Mouse (Mus musculus): Measurements from ENCODE around the gene Ift57.

The Ift57 gene

GRCm38 (mm10) chr16:49698620-49699525 is at the start of gene Ift57:
Gene Ift57 (plus strand): TSS chr16:49699233.
- peak; percentile 89 for DNase-seq (ENCODE audit: low spot score)

DNA sequence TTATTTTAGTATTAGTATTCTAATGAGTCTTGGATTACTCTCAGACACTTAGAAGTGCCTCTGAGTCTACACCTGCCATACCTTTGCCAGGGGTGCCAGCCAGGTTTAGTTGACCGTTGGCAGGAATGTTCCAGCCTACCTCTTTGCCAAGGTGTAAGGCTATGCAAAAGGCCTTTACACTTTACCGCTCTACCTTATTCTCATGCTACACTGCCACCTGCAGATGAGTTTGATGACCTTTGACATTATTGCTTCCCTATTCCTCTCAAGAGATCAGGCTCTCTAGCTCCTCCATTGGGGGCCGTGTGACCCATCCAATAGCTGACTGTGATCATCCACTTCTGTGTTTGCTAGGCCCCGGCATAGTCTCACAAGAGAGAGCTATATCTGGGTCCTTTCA is 41.9 kb upstream of the Ift57 start:
- DNase-seq (ENCODE audit: low spot score), result no peak

GRCm38 (mm10) chr16:49658029-49658428 is 41.0 kb upstream of the Ift57 start:
- no peak for DNase-seq (ENCODE audit: low spot score)

DNA sequence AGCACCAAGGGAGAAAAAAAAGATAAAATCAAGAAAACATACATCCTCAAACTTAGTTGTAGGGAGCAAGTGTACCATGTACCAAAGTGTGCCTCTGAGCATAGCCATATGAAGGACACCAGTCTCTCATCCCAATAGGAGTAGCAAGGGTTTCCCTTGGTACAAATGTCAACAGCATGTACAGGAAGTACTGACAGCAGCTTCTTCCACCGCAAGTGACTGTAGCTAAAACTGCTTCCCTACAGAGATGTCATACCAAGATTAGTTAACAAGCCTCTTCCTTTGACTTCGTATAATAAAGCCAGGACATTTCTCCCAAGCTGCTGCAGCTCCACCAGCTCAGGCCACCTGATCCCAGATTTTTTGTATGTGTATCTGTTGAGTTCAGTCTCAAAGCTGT is 39.9 kb upstream of the Ift57 start:
- no peak for DNase-seq (ENCODE audit: low spot score)

GRCm38 (mm10) chr16:49660111-49660510 is 38.9 kb upstream of the Ift57 start:
- DNase-seq (ENCODE audit: low spot score), result no peak

DNA sequence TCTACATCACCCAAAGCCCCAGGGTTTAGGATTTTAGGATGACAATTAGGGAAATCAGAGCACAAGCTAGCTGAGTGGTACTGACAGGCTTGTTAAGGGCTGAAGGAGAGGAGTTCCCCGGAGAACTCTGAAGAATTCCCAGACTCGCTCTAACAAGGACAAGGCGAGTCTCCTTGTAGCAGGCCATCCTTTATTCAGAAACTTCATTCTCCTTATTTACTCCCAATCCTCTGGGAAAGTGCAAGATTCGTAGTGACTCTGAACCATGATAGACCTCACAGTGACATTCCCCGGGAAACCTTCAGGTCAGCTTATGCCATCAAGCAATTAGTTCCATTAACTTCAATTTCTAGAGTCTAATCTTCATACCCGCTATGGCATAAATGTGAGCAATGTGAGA is 36.8 kb upstream of the Ift57 start:
- DNase-seq (ENCODE audit: low spot score), result no peak

GRCm38 (mm10) chr16:49664677-49665076 is 34.4 kb upstream of the Ift57 start:
- no peak for DNase-seq (ENCODE audit: low spot score)

GRCm38 (mm10) chr16:49679666-49680065 is 19.4 kb upstream of the Ift57 start:
- DNase-seq (ENCODE audit: low spot score), result no peak

DNA sequence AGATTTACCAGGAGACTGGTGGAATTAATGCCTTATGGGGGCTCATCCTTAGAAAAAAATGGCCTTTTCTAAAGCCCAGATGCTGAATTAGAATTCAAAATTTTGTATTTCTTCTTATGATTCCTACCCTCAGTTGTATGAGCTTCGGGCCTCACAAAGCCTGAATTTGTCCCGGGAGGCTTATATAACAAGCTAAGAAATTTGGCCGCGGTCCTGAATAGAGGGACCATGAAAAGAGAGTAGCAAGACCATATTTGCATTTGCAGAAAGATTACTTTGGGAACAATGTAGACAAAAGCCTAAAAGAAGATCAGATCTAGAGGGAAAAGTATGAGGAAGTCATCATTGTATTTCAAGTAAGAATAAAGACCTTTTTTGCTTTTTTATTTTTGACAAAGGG is 14.1 kb upstream of the Ift57 start:
- DNase-seq (ENCODE audit: low spot score), result no peak

DNA sequence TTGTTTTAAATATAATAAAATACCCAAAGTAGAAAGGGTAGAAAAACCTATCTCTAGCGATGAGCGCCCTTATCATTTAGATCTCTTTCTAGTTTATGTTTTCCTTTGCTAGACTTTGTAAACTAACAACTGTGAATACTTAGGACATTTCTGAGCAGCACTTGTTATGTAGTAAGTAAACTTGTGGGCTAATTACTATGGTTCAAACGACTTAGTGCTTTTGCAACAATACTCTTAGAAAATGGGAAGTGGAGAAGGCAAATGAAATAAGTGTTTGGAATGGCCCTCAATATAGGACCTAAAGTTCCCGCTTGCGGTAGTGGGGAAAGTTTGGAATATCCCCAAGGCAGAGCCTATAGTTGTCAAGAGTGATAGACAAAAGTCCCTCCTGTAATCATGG is 788 bp downstream of the Ift57 start:
- DNase-seq (ENCODE audit: low spot score), result no peak

GRCm38 (mm10) chr16:49708074-49708473 is 9.0 kb downstream of the Ift57 start:
- no peak for DNase-seq (ENCODE audit: low spot score)

- DNase-seq (ENCODE audit: low spot score), result no peak
Observed at GRCm38 (mm10) chr16:49710188-49710587, 11.2 kb downstream of the Ift57 start.

GRCm38 (mm10) chr16:49713302-49713701 is 14.3 kb downstream of the Ift57 start:
- no peak for DNase-seq (ENCODE audit: low spot score)

DNA sequence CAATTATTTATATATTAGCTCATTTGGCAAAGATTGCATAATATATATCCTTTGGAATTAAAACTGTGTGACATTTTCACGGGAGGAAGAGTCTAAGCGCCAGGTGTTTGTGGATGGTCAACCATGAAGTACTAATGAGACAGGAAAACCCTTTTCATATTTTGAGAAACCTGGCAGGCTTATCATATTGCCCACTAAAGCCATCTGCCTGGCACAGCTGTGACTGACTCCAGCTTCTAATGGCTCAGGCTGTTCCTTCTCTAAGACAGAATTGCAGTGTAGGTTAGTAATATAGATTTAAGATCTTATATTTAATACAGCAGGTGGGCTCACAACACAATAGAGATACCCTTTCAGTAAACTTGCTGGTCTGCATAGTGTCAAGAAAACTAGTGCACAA is 21.6 kb downstream of the Ift57 start:
- no peak for DNase-seq (ENCODE audit: low spot score)

GRCm38 (mm10) chr16:49721678-49722077 is 22.6 kb downstream of the Ift57 start:
- no peak for DNase-seq (ENCODE audit: low spot score)

DNA sequence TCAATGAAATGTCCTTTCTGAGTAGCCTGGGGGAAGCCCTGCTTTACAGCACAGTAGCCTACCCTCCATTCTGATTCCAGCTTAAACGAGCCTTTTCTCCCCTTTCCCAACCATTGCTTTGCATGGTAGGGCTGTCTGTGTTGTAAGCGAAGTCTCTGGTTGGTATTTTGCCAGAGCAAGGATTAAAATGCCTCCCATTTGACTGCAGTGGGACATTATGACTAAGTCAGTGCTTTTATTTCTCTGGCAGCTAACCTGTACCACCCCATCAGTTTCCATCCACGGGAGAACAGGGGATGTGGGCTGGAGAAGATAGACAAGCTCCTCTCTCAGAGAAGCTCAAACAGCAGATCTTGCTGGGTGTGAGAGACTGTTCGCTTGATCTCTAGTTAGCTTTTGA is 24.2 kb downstream of the Ift57 start:
- DNase-seq (ENCODE audit: low spot score), result no peak

DNA sequence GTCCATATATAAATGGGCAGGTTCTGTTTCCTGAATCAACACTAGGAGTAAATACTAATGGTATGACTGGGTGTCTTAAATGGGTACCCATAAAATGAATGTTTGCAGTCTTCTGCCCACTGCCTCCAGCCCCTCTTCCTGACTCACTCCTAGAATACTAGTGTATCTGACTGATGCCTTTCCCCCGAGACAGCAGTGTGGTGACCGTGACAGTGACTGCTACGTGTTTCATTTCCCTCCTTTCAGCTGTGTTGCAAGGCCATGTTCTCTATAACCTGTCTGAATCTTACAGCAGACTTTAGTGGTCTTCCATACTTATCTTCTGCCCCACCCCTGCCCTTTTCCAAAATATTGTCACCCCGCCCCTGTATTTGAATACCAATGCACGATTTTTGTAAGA is 25.2 kb downstream of the Ift57 start:
- no peak for DNase-seq (ENCODE audit: low spot score)

DNA sequence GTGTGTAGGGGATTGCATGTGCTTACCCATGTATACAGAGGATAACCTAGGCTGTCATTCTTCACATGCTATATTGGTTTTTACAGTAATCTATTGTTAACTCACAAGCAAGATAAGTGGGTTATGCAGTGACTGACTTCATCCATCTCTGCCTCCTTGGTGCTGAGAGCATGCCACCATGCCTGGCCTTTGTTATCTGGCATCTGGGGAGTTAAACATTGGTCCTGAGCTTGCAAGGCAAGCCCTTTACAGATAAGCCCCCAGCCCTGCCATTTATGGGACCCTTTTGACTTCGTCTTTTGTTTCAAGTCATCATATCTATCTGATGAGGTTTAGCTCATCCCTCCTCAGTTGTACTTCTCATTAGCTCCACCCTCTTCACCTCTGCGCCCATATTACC is 25.9 kb downstream of the Ift57 start:
- no peak for DNase-seq (ENCODE audit: low spot score)

DNA sequence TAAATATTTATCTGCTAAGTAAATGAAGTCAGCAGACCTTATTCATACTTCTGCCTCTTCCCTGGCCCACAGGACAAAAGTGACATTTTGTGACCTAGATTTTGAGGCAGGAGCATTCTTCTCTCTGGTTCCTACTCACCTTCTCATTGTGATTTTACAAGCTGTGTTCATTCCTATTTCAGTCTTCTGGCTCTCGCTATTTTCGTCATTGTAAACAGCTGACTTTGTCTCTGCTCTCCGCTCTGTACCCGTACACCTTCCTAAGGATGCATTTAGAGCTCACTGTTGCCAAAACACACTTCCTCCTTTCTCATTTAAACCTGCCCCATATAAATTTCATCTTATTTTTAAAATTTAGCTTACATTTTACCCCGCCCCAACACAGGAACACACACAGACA is 26.4 kb downstream of the Ift57 start:
- no peak for DNase-seq (ENCODE audit: low spot score)

GRCm38 (mm10) chr16:49726216-49726615 is 27.2 kb downstream of the Ift57 start:
- DNase-seq (ENCODE audit: low spot score), result no peak

- DNase-seq (ENCODE audit: low spot score), result no peak
Observed at GRCm38 (mm10) chr16:49726761-49727160, 27.7 kb downstream of the Ift57 start.

GRCm38 (mm10) chr16:49736536-49736935 is 37.5 kb downstream of the Ift57 start:
- DNase-seq (ENCODE audit: low spot score), result no peak

DNA sequence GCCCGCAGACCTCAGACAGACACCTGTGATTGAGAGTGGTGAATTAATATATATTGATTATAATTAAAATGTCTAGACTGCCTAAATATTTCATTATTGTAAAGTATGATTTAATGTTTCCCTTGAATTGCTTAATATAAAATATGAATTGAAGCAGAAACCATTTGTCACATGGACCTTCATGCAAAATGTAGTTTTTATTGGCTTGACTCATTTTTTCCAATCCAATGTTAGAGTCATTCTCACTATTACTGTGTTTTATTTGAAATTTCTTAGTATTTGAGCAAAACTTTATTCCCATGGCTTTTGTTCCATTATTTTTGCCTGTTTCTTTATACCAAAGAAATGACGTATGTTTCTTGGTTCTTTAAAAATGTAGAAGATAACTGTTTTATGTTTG is 48.3 kb downstream of the Ift57 start:
- no peak for DNase-seq (ENCODE audit: low spot score)

DNA sequence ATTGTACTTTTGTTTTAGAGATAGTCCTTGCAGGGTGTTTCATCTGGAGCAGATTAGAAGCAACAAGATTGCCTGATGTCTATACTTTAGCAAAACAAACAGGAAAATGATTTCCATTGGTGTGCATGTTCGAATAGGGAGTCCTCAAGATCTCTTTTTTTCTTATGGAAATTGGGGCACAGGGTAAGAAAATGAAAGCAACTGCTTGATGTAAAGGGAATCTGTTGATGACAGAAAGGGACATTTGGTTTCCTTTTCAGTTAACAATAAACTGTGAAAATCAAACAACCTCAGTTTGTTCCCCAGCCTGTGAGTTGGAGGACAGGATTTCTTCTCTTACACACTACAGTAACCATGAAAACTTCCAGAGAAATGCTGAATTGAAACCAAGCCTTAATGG is 53.9 kb downstream of the Ift57 start:
- DNase-seq (ENCODE audit: low spot score), result no peak

Measured in ovary, postnatal 10 days (tissue).